22 mouse cellular contexts compared by ENCODE assay signal in the genomic region with DNA sequence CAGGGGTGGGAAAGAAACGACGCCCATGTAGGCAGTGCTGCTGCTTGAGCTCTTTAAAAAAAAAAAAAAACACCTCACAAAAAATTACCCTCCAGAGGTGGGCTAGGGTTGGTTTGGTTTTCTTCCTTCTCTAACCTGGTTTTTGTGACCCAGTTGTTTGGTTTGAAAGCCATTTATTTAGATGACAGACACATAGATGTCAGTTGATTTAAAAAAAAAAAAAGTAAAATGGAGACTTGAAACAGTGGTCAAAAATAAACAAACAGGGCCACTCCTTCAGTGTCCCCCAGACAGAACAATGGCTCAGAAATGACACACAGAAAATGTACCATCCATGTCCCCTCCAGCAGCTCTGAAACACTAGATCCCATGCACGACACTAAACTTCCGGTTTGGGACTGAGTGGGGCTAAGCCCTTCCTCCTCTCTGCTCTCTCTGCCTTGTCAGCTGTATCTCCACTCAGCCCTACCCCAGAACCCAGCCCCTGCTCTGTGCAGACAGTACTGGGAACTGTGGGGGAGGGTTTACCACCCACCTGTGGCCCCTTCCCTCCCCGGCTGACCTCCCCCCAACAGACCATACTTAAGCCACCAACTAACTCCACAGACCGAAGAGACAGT. TPM values are rescaled to one million over a fixed set of nuclear protein-coding genes. Genes with fewer than 3 reads are reported as not detected.
A peak's percentile ranks its signal among the peaks of the same experiment; 100 is the strongest.
DNase-seq lines count a peak whose midpoint lies in the region; ATAC-seq and TF ChIP-seq lines count a peak whose summit lies in the region.
"Had no signal": no experiment of that assay in that cellular context is flagged by ENCODE, and none has a peak within 500 bp of the region (broad histone marks: within the 10 kb centered on the region; RNA-seq: fewer than 3 reads in every experiment).

No protein-coding gene starts in this region.

- no peak for TF ChIP-seq CTCF in kidney, postnatal 0 days (IDR thresholded peaks at IDR 0.05; ENCODE audit: low read depth)
- TF ChIP-seq CTCF in MEL (IDR thresholded peaks at IDR 0.05 in 2 of 3, conservative IDR thresholded peaks at IDR 0.05 in 1 of 3; ENCODE audit: control insufficient read depth in 1 of 3, insufficient read depth in 1 of 3, low read depth in 2 of 3, low read length in 3 of 3, poor library complexity in 1 of 3, severe bottlenecking in 1 of 3), result no peak

- no peak overlapping the region for H3K4me3 ChIP-seq in kidney, postnatal 0 days (replicated peaks; ENCODE audit: low read depth, low read length)
- H3K4me3 ChIP-seq in MEL (ENCODE audit: control insufficient read depth in 1 of 2, insufficient read depth in 1 of 2, low read depth in 2 of 2, low read length in 2 of 2), result no peak overlapping the region
- H3K4me3 ChIP-seq in limb, embryonic 15.5 days, result no peak overlapping the region
- H3K4me3 ChIP-seq: embryonic facial prominence, embryonic 15.5 days; erythroblast, embryonic 14.5 days; forebrain, embryonic 10.5 days; forebrain, embryonic 15.5 days; heart, adult 2 months; heart, embryonic 12.5 days; hindbrain, embryonic 10.5 days had no signal

- peak; percentile 86 for DNase-seq in heart, adult 11 months
- DNase-seq in heart, adult 9 months (ENCODE audit: low spot score in 2 of 2), result no peak
- no peak for DNase-seq in kidney, postnatal 0 days (ENCODE audit: low spot score)
- DNase-seq in kidney, adult 8-10 months, result no peak
- peak; percentile 66 for DNase-seq in MEL (ENCODE audit: low read depth, low spot score)
- no peak for DNase-seq in cerebellum, postnatal 25 days
- DNase-seq: adrenal gland, adult 8-10 months; adrenal gland, postnatal 36 days; cerebellum, adult 9-10 months; cerebellum, postnatal 36 days; embryo, embryonic 11 days; gastrocnemius, postnatal 10 days had no signal

- H3K4me2 ChIP-seq in kidney, postnatal 0 days (ENCODE audit: low read length), result no peak overlapping the region
- no peak overlapping the region for H3K4me2 ChIP-seq in limb, embryonic 15.5 days
- H3K4me2 ChIP-seq: embryonic facial prominence, embryonic 15.5 days; forebrain, embryonic 15.5 days; heart, embryonic 12.5 days; hindbrain, embryonic 14.5 days had no signal

- no peak for TF ChIP-seq RAD21 in MEL (IDR thresholded peaks at IDR 0.05; ENCODE audit: low read depth, low read length)

- H3K27ac ChIP-seq in kidney, postnatal 0 days, result no peak overlapping the region
- peak overlapping the region; percentile 26 for H3K27ac ChIP-seq in MEL (ENCODE audit: control insufficient read depth, low read depth, low read length)
- H3K27ac ChIP-seq in limb, embryonic 15.5 days, result no peak overlapping the region
- H3K27ac ChIP-seq: embryonic facial prominence, embryonic 15.5 days; forebrain, embryonic 10.5 days; forebrain, embryonic 15.5 days; heart, adult 2 months; hindbrain, embryonic 10.5 days; hindbrain, embryonic 14.5 days had no signal

- no peaks in the 10 kb centered on the region for H3K27me3 ChIP-seq in kidney, postnatal 0 days (ENCODE audit: insufficient read depth, low read length)
- H3K27me3 ChIP-seq in MEL (ENCODE audit: control insufficient read depth in 1 of 2, insufficient read depth in 2 of 2, low read length in 2 of 2), result no peaks in the 10 kb centered on the region
- H3K27me3 ChIP-seq in limb, embryonic 15.5 days, result peaks cover 2% of the 10 kb centered on the region; the same call in 1 of the 2 replicates
- H3K27me3 ChIP-seq: CH12.LX; embryonic facial prominence, embryonic 15.5 days; forebrain, embryonic 15.5 days had no signal

- peak; percentile 65; the same call in 1 of the 2 replicates for ATAC-seq in kidney, postnatal 0 days (replicated peaks; ENCODE audit: low FRiP score, low read depth)
- 0 out of 2 replicates have a peak, but pooled peaks have one; percentile 31 for ATAC-seq in limb, embryonic 15.5 days (ENCODE audit: insufficient number of reproducible peaks, low FRiP score, low TSS enrichment, low read depth)
- ATAC-seq: forebrain, embryonic 15.5 days had no signal

- no peaks in the 10 kb centered on the region for H3K36me3 ChIP-seq in kidney, postnatal 0 days (ENCODE audit: insufficient read depth, low read length)
- H3K36me3 ChIP-seq in MEL (ENCODE audit: control insufficient read depth in 1 of 2, insufficient read depth in 2 of 2, low read length in 2 of 2), result peaks cover 12 to 58% of the 10 kb centered on the region in 2 experiments
- H3K36me3 ChIP-seq in limb, embryonic 15.5 days, result no peaks in the 10 kb centered on the region
- H3K36me3 ChIP-seq: embryonic facial prominence, embryonic 15.5 days; forebrain, embryonic 15.5 days; heart, embryonic 12.5 days; hindbrain, embryonic 10.5 days had no signal

- H3K9me3 ChIP-seq in kidney, postnatal 0 days (replicated peaks; ENCODE audit: low read length), result no peaks in the 10 kb centered on the region
- H3K9me3 ChIP-seq in MEL (replicated peaks; ENCODE audit: insufficient read depth, low read length), result no peaks in the 10 kb centered on the region
- no peaks in the 10 kb centered on the region for H3K9me3 ChIP-seq in limb, embryonic 15.5 days
- H3K9me3 ChIP-seq: embryonic facial prominence, embryonic 15.5 days; forebrain, embryonic 10.5 days; forebrain, embryonic 15.5 days; heart, embryonic 12.5 days; hindbrain, embryonic 10.5 days had no signal

- H3K9ac ChIP-seq in kidney, postnatal 0 days (ENCODE audit: low read depth, low read length), result no peak overlapping the region
- no peak overlapping the region for H3K9ac ChIP-seq in MEL (ENCODE audit: control insufficient read depth, low read depth, low read length, poor library complexity, severe bottlenecking)
- no peak overlapping the region for H3K9ac ChIP-seq in limb, embryonic 15.5 days
- H3K9ac ChIP-seq: embryonic facial prominence, embryonic 15.5 days; forebrain, embryonic 15.5 days; heart, embryonic 12.5 days; hindbrain, embryonic 14.5 days had no signal

- 51% methylated on average over 6 of the region's 6 CpGs for WGBS in kidney, postnatal 0 days
- 66% methylated on average over 6 of the region's 6 CpGs for WGBS in limb, embryonic 15.5 days

- TF ChIP-seq POLR2A in MEL (IDR thresholded peaks at IDR 0.05; ENCODE audit: control insufficient read depth in 1 of 2, insufficient read depth in 1 of 2, low read depth in 1 of 2, low read length in 2 of 2, poor library complexity in 1 of 2), result no peak; a peak in 1 of 4 replicates

- H3K4me1 ChIP-seq in kidney, postnatal 0 days (replicated peaks; ENCODE audit: insufficient read depth, low read length), result no peaks in the 10 kb centered on the region
- H3K4me1 ChIP-seq in MEL (ENCODE audit: control insufficient read depth in 1 of 2, insufficient read depth in 2 of 2, low read length in 2 of 2), result peaks cover 38 to 59% of the 10 kb centered on the region in 2 experiments
- peaks cover 6% of the 10 kb centered on the region; the same call in 1 of the 2 replicates for H3K4me1 ChIP-seq in limb, embryonic 15.5 days
- H3K4me1 ChIP-seq: forebrain, embryonic 10.5 days; forebrain, embryonic 15.5 days; hindbrain, embryonic 10.5 days had no signal

- no peaks in the 10 kb centered on the region for H3K79me2 ChIP-seq in MEL (ENCODE audit: control insufficient read depth, insufficient read depth, low read length, poor library complexity)

- no peak for TF ChIP-seq EP300 in MEL (IDR thresholded peaks at IDR 0.05; ENCODE audit: low read depth in 1 of 2, low read length in 2 of 2)

TF ChIP-seq in MEL, 35 proteins besides CTCF, POLR2A, EP300 and RAD21:
- peak; percentile 72; the same call in 1 of the 2 replicates for TF ChIP-seq CHD1 (IDR thresholded peaks at IDR 0.05; ENCODE audit: low read depth, low read length)
- TF ChIP-seq SIN3A (IDR thresholded peaks at IDR 0.05; ENCODE audit: low read length), result 0 out of 2 replicates have a peak, but pooled peaks have one; percentile 24
- TF ChIP-seq MAX (IDR thresholded peaks at IDR 0.05; ENCODE audit: low read length), result no peak
- peak; percentile 56; the same call in 1 of the 2 replicates for TF ChIP-seq ZMIZ1 (IDR thresholded peaks at IDR 0.05; ENCODE audit: low read depth, low read length)
- TF ChIP-seq MAFK (IDR thresholded peaks at IDR 0.05; ENCODE audit: borderline replicate concordance, low read depth, low read length), result 0 out of 2 replicates have a peak, but pooled peaks have one; percentile 3
- peak; percentile 17; the same call in 1 of the 2 replicates for TF ChIP-seq ELF1 (IDR thresholded peaks at IDR 0.05; ENCODE audit: low read depth, low read length)
- 0 out of 2 replicates have a peak, but pooled peaks have one; percentile 25 for TF ChIP-seq MAZ (IDR thresholded peaks at IDR 0.05; ENCODE audit: low read depth, low read length)
- TF ChIP-seq MYC (IDR thresholded peaks at IDR 0.05; ENCODE audit: low read depth, low read length), result no peak
- peak; percentile 76 for TF ChIP-seq ZNF384 (IDR thresholded peaks at IDR 0.05; ENCODE audit: low read depth, low read length)

RNA-seq across cellular contexts. Expression of a gene that starts 10.5 kb away (rescaled TPM):
- 2.6 and 2.9 TPM in 2 replicates for polyA plus RNA-seq in kidney, postnatal 0 days (2015; fragmentation: Nextera tagmentation; extraction: Ambion mirVana)
- 20.3 and 41.1 TPM in 2 replicates for total RNA-seq in MEL (2012; rRNA removed)
- polyA plus RNA-seq in MEL (2012; ENCODE audit: insufficient read depth in 1 of 2, insufficient read length in 2 of 2, low read depth in 1 of 2, low replicate concordance in 2 of 2, missing spikeins in 1 of 2), result 10 to 100 TPM in 1 of 2 experiments, not detected in 1; 32.5 TPM
- polyA plus RNA-seq in limb, embryonic 15.5 days (2015; fragmentation: Nextera tagmentation; extraction: Ambion mirVana), result 2.9 and 3.0 TPM in 2 replicates
- total RNA-seq: CH12.LX had no signal
- polyA plus RNA-seq: erythroblast, embryonic 14.5 days had no signal

Comparison
In these comparisons a context has a peak if more than half of its experiments do, and no peak if none do; other contexts are left out.
1. DNase-seq: peak in heart, adult 11 months (single experiment) and MEL (single experiment); none in heart, adult 9 months (0 of 2), kidney, postnatal 0 days (single experiment), kidney, adult 8-10 months (0 of 2) and cerebellum, postnatal 25 days (0 of 2).